Mouse (Mus musculus) kidney, adult 9 months (tissue): ENCODE results near the gene Cnot6.
A peak's percentile ranks its signal among the peaks of the same experiment; 100 is the strongest.

Experiments
- DNase-seq: peaks from one replicate; pipeline ENCODE4 v3.0.0; 2022

Gene Cnot6

GRCm38 (mm10) chr11:49713336-49714334 lies 1.1 kb upstream of the Cnot6 start:
- peak; percentile 58 for DNase-seq

GRCm38 (mm10) chr11:49711981-49712554 lies 455 bp downstream of the Cnot6 start:
- peak; percentile 17 for DNase-seq

- DNase-seq, result no peak
Observed at GRCm38 (mm10) chr11:49710664-49711063, 1.9 kb downstream of the Cnot6 start.

GRCm38 (mm10) chr11:49707834-49708233 lies 4.7 kb downstream of the Cnot6 start:
- DNase-seq, result no peak

GRCm38 (mm10) chr11:49704804-49705203 lies 7.7 kb downstream of the Cnot6 start:
- peak; percentile 33 for DNase-seq

- DNase-seq, result no peak
Observed at GRCm38 (mm10) chr11:49702014-49702413, 10.5 kb downstream of the Cnot6 start.

- no peak for DNase-seq
Observed at GRCm38 (mm10) chr11:49699079-49699478, 13.4 kb downstream of the Cnot6 start.

- DNase-seq, result no peak
Observed at GRCm38 (mm10) chr11:49697779-49698178, 14.7 kb downstream of the Cnot6 start.

- no peak for DNase-seq
Observed at GRCm38 (mm10) chr11:49696472-49696871, 16.1 kb downstream of the Cnot6 start.

- DNase-seq, result peak; percentile 17
Observed at GRCm38 (mm10) chr11:49695695-49696094, 16.8 kb downstream of the Cnot6 start.

- DNase-seq, result no peak
Observed at GRCm38 (mm10) chr11:49695013-49695412, 17.5 kb downstream of the Cnot6 start.

GRCm38 (mm10) chr11:49684237-49684973 lies 28.1 kb downstream of the Cnot6 start:
- no peak for DNase-seq

GRCm38 (mm10) chr11:49673433-49673832 lies 39.1 kb downstream of the Cnot6 start:
- DNase-seq, result no peak

GRCm38 (mm10) chr11:49665462-49665861 lies 47.1 kb downstream of the Cnot6 start:
- DNase-seq, result no peak

- no peak for DNase-seq
Observed at GRCm38 (mm10) chr11:49664262-49665140, 48.0 kb downstream of the Cnot6 start.

GRCm38 (mm10) chr11:49663310-49663709 lies 49.2 kb downstream of the Cnot6 start, which contains the start of gene Scgb3a1:
Gene Scgb3a1, plus strand, starts transcription at chr11:49663610.
- no peak for DNase-seq

GRCm38 (mm10) chr11:49662292-49662780 lies 50.2 kb downstream of the Cnot6 start:
- DNase-seq, result no peak

- no peak for DNase-seq
Observed at GRCm38 (mm10) chr11:49659470-49659799, 53.1 kb downstream of the Cnot6 start.

GRCm38 (mm10) chr11:49658791-49659469 lies 53.6 kb downstream of the Cnot6 start:
- peak; percentile 21 for DNase-seq

GRCm38 (mm10) chr11:49658065-49658464 lies 54.5 kb downstream of the Cnot6 start:
- DNase-seq, result no peak

- no peak for DNase-seq
Observed at GRCm38 (mm10) chr11:49655501-49655900, 57.0 kb downstream of the Cnot6 start.

- no peak for DNase-seq
Observed at GRCm38 (mm10) chr11:49654651-49655050, 57.9 kb downstream of the Cnot6 start.
